Mouse (Mus musculus) left cerebral cortex, postnatal 4 days (tissue): ENCODE data around the gene Camta1. TPM values are rescaled to one million over a fixed set of nuclear protein-coding genes. Genes with fewer than 3 reads are reported as not detected.

Experiments
- DNase-seq: peaks from one replicate; pipeline ENCODE4 v3.0.0-alpha.2; 2022
- intact Hi-C: fragments of 180-260 bp; cut with DNase I; formaldehyde crosslinking; loops from one replicate; pipeline ENCODE4 v1.15.1; 2025
- total RNA-seq, 2 experiments: library from RNA; stranded (reverse); gene quantifications; 2 replicates each; pipeline ENCODE4 v1.2.3; 2021

Camta1 gene
- total RNA-seq, 2 experiments from 2014 or later, result 198 to 204 TPM

- intact Hi-C loops, result no loop called here
- peak; percentile 61 for DNase-seq
Measured at GRCm38 (mm10) chr4:151539881-151540280, 321.8 kb downstream of the Camta1 start.

- intact Hi-C loops, result no loop called here
Measured at GRCm38 (mm10) chr4:151539167-151539525, 322.5 kb downstream of the Camta1 start.

GRCm38 (mm10) chr4:151538446-151539166 is 323.1 kb downstream of the Camta1 start:
- no peak for DNase-seq
- intact Hi-C loops, result no loop called here

More at GRCm38 (mm10) chr4:151539167-151539525, 322.5 kb downstream of the Camta1 start:
- DNase-seq, result no peak

GRCm38 (mm10) chr4:151535916-151536450 is 325.7 kb downstream of the Camta1 start:
- no peak for DNase-seq
- intact Hi-C loops, result no loop called here

- no peak for DNase-seq
- intact Hi-C loops, result no loop called here
Measured at GRCm38 (mm10) chr4:151533451-151533850, 328.2 kb downstream of the Camta1 start.

GRCm38 (mm10) chr4:151528436-151528835 is 333.2 kb downstream of the Camta1 start:
- intact Hi-C loops, result no loop called here

GRCm38 (mm10) chr4:151527763-151528162 is 333.9 kb downstream of the Camta1 start:
- no peak for DNase-seq
- intact Hi-C loops, result no loop called here

More at GRCm38 (mm10) chr4:151528436-151528835, 333.2 kb downstream of the Camta1 start:
- DNase-seq, result no peak

GRCm38 (mm10) chr4:151520103-151520502 is 341.6 kb downstream of the Camta1 start:
- intact Hi-C loops, result no loop called here
- DNase-seq, result no peak

- intact Hi-C loops, result no loop called here
- DNase-seq, result no peak
Measured at GRCm38 (mm10) chr4:151519011-151519410, 342.7 kb downstream of the Camta1 start.

- intact Hi-C loops, result no loop called here
- DNase-seq, result no peak
Measured at GRCm38 (mm10) chr4:151516998-151517799, 344.5 kb downstream of the Camta1 start.

- no peak for DNase-seq
- intact Hi-C loops, result no loop called here
Measured at GRCm38 (mm10) chr4:151515316-151515715, 346.4 kb downstream of the Camta1 start.

- DNase-seq, result no peak
- intact Hi-C loops, result no loop called here
Measured at GRCm38 (mm10) chr4:151511092-151511491, 350.6 kb downstream of the Camta1 start.

GRCm38 (mm10) chr4:151510417-151510816 is 351.3 kb downstream of the Camta1 start:
- no peak for DNase-seq
- intact Hi-C loops, result no loop called here

- intact Hi-C loops, result no loop called here
- no peak for DNase-seq
Measured at GRCm38 (mm10) chr4:151506701-151507100, 355.0 kb downstream of the Camta1 start.

GRCm38 (mm10) chr4:151498481-151499276 is 363.0 kb downstream of the Camta1 start:
- intact Hi-C loops, result no loop called here
- no peak for DNase-seq

- no peak for DNase-seq
Measured at GRCm38 (mm10) chr4:151496581-151496980, 365.1 kb downstream of the Camta1 start.

GRCm38 (mm10) chr4:151495276-151495882 is 366.3 kb downstream of the Camta1 start:
- DNase-seq, result no peak
- intact Hi-C loops, result no loop called here

More at GRCm38 (mm10) chr4:151496581-151496980, 365.1 kb downstream of the Camta1 start:
- intact Hi-C loops, result no loop called here

GRCm38 (mm10) chr4:151492786-151493185 is 368.9 kb downstream of the Camta1 start:
- peak; percentile 38 for DNase-seq
- intact Hi-C loops, result no loop called here

GRCm38 (mm10) chr4:151483977-151484313 is 377.7 kb downstream of the Camta1 start:
- no peak for DNase-seq
- intact Hi-C loops, result loop anchor here (10.0 kb wide), 1 partner anchor 371 kb away; no protein-coding TSS in a partner anchor

- intact Hi-C loops, result loop anchor here (10.0 kb wide), 1 partner anchor 371 kb away; no protein-coding TSS in a partner anchor
- DNase-seq, result peak; percentile 88
Measured at GRCm38 (mm10) chr4:151483299-151483976, 378.2 kb downstream of the Camta1 start.
